Mouse (Mus musculus) midbrain, postnatal 0 days (tissue): ENCODE measurements around the gene Dctn2. TPM values are rescaled to one million over a fixed set of nuclear protein-coding genes. Genes with fewer than 3 reads are reported as not detected.
A peak's percentile ranks its signal among the peaks of the same experiment; 100 is the strongest.

Experiments
- ATAC-seq: fragments of 200-750 bp; cut with Nextera tagmentation; 2 replicates; pipeline ENCODE4 v1.8.0; 2017; ENCODE audit warnings: moderate number of reproducible peaks, mild to moderate bottlenecking, moderate TSS enrichment, moderate library complexity; ENCODE audit not compliant: low FRiP score
- DNase-seq: peaks from one replicate; pipeline ENCODE4 v3.0.0-alpha.2; 2015; ENCODE audit warnings: low spot score
- H3K27ac ChIP-seq: fragments of 300-500 bp; sonication (generic); 2 replicates; pipeline ENCODE4 v1.5.1; 2014; ENCODE audit warnings: low read depth, mild to moderate bottlenecking, low read length, mixed read lengths
- H3K27me3 ChIP-seq: fragments of 300-500 bp; sonication (generic); 2 replicates; pipeline ENCODE4 v1.6.1; 2014; ENCODE audit warnings: low read length, control low read depth, mixed read lengths; ENCODE audit not compliant: insufficient read depth
- H3K36me3 ChIP-seq: fragments of 300-500 bp; sonication (generic); 2 replicates; pipeline ENCODE4 v1.6.1; 2014; ENCODE audit warnings: low read length, control low read depth, mixed read lengths; ENCODE audit not compliant: insufficient read depth
- H3K4me1 ChIP-seq: fragments of 300-500 bp; sonication (generic); 2 replicates; pipeline ENCODE4 v1.6.1; 2014; ENCODE audit warnings: mild to moderate bottlenecking, control low read depth, antibody characterized with exemption, low read length, mixed read lengths; ENCODE audit not compliant: insufficient read depth
- H3K4me2 ChIP-seq: fragments of 300-500 bp; sonication (generic); 2 replicates; pipeline ENCODE4 v1.6.1; 2014; ENCODE audit warnings: low read depth, mild to moderate bottlenecking, low read length, mixed read lengths; ENCODE audit not compliant: poor library complexity, severe bottlenecking
- H3K4me3 ChIP-seq: fragments of 300-500 bp; sonication (generic); 2 replicates; pipeline ENCODE4 v1.5.1; 2014; ENCODE audit warnings: low read depth, mild to moderate bottlenecking, low read length, moderate library complexity
- H3K9ac ChIP-seq: fragments of 300-500 bp; sonication (generic); replicated peaks from 2 replicates; pipeline ENCODE4 v1.6.1; 2014; ENCODE audit warnings: mild to moderate bottlenecking, low read length, moderate library complexity, mixed read lengths; ENCODE audit not compliant: poor library complexity, severe bottlenecking
- H3K9me3 ChIP-seq: fragments of 300-500 bp; sonication (generic); 2 replicates; pipeline ENCODE4 v1.6.1; 2016; ENCODE audit warnings: low read length, control low read depth
- CTCF ChIP-seq: IDR thresholded peaks from 2 replicates; pipeline ENCODE4 v1.5.1; 2016; ENCODE audit warnings: antibody characterized with exemption, mild to moderate bottlenecking
- WGBS: fragments of 180-500 bp; shearing (Covaris S2); extraction: QIAGEN DNeasy Blood & Tissue Kit; methylation state at CpG from one replicate; pipeline ENCODE4 v1.1.7; 2014; 5-methylcytosine and 5-hydroxymethylcytosine counted together
- polyA plus RNA-seq: library from polyadenylated mRNA; unstranded; fragments of >200 nt; fragmentation: Nextera tagmentation; extraction: Ambion mirVana; gene quantifications from 2 replicates; pipeline ENCODE4 v1.2.1, GENCODE M21; 2015
- total RNA-seq: library from RNA; depleted of rRNA; stranded (reverse); fragments of >200 nt; gene quantifications from 2 replicates; pipeline ENCODE4 v1.2.3, GENCODE M21; 2014

Dctn2 gene
- total and polyA plus RNA-seq, 2 experiments from 2014 or later = 274 to 318 TPM

DNA sequence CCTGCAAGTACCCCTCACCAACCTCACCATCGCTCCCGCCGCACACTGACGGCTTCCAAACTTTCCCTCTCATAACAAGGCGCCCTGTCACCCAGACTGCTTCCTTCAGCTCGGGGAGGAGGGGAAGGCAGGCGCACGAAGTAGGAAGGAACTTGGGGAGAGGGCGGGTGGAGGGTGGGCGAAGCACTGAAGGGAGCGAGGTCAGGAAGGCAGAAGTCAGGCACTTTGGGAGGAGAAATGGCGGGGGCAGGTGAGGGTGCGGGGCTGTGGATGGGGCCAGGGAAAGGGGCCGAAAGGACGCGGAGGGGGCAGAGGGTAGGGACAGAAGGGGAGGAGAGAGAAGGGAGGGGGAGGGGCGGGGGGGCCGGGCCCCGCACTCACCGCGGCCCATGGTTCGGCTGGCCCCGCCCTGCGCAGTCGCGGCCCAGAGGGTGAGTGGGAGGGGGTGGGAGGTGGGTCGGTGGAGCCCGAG, 22.2 kb downstream of the Dctn2 start:
- Histone ChIP-seq H3K27ac (peak overlapping the region; percentile 95), H3K4me2 (peak overlapping the region; percentile 80), H3K36me3 (peaks cover 30% of the 10 kb centered on the region), H3K9ac (peak overlapping the region; percentile 84), H3K4me3 (peak overlapping the region; percentile 68), H3K4me1 (peaks cover 17% of the 10 kb centered on the region), H3K9me3 (no peaks in the 10 kb centered on the region), H3K27me3 (no peaks in the 10 kb centered on the region)
- ATAC-seq = peak; percentile 0; the same call in 1 of the 2 replicates
- TF ChIP-seq CTCF = no peak
- peak; percentile 47 for DNase-seq
- under 1% methylated on average over 22 of the region's 28 CpGs for WGBS

DNA sequence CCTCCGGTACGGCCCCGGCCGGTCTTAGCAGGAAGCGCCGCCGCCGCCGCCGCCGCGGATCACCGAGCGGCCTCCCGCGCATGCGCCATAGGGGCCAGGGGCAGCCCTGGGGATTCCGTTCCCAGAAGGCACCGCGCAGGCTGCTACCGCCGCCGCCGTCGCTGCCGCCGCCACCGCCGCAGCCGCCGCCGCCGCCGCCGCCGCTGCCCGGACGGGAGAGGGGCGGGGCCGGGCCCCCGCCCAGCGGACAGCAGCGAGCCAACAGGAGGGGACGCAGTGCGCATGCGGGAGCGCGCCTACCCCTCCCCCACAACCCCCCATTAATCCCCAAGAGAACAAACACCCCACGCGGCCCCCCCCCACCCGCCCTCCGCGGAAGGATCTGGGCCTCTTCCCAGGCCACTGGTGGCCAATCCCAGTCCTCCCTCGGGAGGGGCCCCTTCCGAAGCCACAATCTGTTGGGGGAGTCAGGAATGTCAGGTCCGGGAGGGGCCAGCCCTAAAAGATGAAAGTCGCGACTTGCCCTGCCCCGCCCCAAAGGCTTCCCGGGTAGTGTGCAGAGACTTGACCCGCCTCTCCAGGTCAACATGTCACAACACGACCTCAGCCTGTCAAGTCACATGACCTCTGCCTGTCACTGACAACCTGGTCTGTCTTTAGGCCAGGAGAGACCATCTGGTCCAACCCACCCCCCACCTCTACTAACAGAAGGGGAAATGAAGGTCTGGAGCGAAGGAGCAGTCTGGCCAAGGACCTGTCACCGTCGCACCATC, 22.8 kb downstream of the Dctn2 start, which contains the start of gene Mbd6:
Mbd6 (minus strand) TSS at position 219 of the 773 bp plus-strand sequence.
- DNase-seq = peak; percentile 89
- peak within 1 kb of the TSS; percentile 84 for H3K9ac ChIP-seq
- TF ChIP-seq CTCF = no peak
- no peaks in the 10 kb centered on the region for H3K27me3 ChIP-seq
- ATAC-seq = peak; percentile 28
- peak within 1 kb of the TSS; percentile 95 for H3K27ac ChIP-seq
- H3K9me3 ChIP-seq = no peaks in the 10 kb centered on the region
- peak within 1 kb of the TSS; percentile 80 for H3K4me2 ChIP-seq
- 0% methylated on average over 26 of the region's 65 CpGs for WGBS
- peaks cover 29% of the 10 kb centered on the region for H3K36me3 ChIP-seq
- peak within 1 kb of the TSS; percentile 68 for H3K4me3 ChIP-seq
- H3K4me1 ChIP-seq = peaks cover 17% of the 10 kb centered on the region

DNA sequence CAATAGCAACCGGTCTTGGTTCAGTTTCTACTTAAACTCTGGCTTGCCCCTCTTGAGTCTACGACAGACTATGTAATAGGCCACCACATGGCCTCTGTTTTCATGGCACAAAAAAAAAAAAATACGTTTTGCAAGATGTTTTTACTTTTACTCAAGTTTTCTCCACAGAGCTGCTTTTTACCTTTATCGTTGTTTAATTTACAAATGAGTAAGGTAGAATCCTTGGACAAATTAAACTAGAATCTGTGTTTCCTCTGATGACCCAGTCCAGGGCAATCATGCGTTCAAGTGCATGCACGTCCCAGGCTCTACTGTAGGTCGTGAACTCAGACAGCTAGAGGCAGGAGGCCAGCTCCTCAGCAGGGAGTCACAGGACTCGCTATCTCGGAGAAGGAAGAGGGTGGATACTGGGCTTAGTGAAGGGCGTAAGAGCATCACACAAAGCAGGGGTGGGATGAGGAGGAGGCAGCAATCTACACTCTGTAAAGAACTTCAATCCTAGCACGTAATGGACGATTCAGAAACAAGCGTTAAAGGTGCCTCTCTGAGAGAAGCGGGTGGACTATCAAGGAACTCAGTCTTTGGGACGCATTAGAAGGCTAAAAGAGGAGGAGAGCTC, 23.5 kb downstream of the Dctn2 start:
- peak overlapping the region; percentile 95 for H3K27ac ChIP-seq
- peaks cover 26% of the 10 kb centered on the region for H3K36me3 ChIP-seq
- H3K4me2 ChIP-seq = peak overlapping the region; percentile 80
- peak; percentile 61 for DNase-seq
- no peak for TF ChIP-seq CTCF
- H3K4me3 ChIP-seq = peak overlapping the region; percentile 68
- no peaks in the 10 kb centered on the region for H3K27me3 ChIP-seq
- H3K9me3 ChIP-seq = no peaks in the 10 kb centered on the region
- peak overlapping the region; percentile 84 for H3K9ac ChIP-seq
- no peak for ATAC-seq
- 1% methylated on average over 15 of the region's 15 CpGs for WGBS
- peaks cover 17% of the 10 kb centered on the region for H3K4me1 ChIP-seq

DNA sequence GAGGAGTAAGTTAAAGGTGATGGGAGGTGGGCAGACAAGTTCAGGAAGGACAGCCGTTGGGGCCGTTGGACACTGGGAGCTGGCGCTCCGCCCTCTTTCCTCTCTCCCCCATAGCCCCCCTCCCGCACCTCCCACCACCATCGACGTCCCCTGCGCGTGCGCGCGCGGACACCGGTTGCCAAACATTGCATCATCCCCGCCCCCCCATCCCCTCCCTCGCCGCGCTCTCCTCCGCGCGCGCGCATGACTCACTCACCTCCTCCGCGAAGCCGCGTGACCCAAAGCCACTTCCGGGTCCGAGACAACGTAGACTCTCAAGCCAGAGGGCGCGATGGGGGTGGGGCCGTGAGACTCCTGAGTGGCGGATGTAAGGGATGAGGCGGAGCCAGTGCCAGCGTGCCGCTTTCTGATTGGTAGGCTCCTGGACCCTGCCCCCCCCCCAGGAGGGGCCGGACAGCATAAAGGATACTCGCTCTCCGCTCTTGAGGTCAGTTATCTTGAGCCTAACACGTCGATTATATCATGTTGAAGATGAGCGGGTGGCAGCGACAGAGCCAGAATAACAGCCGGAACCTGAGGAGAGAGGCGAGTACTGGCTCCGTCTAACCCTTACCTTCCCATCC, 24.2 kb downstream of the Dctn2 start:
- peak; percentile 44 for TF ChIP-seq CTCF
- H3K36me3 ChIP-seq = peaks cover 27% of the 10 kb centered on the region
- H3K4me2 ChIP-seq = peak overlapping the region; percentile 80
- peaks cover 17% of the 10 kb centered on the region for H3K4me1 ChIP-seq
- ATAC-seq (peak; percentile 92), DNase-seq (peak; percentile 100)
- H3K4me3 ChIP-seq = peak overlapping the region; percentile 68
- H3K27ac ChIP-seq = peak overlapping the region; percentile 95
- H3K9me3 ChIP-seq = no peaks in the 10 kb centered on the region
- no peaks in the 10 kb centered on the region for H3K27me3 ChIP-seq
- H3K9ac ChIP-seq = peak overlapping the region; percentile 65
- under 1% methylated on average over 31 of the region's 47 CpGs for WGBS

DNA sequence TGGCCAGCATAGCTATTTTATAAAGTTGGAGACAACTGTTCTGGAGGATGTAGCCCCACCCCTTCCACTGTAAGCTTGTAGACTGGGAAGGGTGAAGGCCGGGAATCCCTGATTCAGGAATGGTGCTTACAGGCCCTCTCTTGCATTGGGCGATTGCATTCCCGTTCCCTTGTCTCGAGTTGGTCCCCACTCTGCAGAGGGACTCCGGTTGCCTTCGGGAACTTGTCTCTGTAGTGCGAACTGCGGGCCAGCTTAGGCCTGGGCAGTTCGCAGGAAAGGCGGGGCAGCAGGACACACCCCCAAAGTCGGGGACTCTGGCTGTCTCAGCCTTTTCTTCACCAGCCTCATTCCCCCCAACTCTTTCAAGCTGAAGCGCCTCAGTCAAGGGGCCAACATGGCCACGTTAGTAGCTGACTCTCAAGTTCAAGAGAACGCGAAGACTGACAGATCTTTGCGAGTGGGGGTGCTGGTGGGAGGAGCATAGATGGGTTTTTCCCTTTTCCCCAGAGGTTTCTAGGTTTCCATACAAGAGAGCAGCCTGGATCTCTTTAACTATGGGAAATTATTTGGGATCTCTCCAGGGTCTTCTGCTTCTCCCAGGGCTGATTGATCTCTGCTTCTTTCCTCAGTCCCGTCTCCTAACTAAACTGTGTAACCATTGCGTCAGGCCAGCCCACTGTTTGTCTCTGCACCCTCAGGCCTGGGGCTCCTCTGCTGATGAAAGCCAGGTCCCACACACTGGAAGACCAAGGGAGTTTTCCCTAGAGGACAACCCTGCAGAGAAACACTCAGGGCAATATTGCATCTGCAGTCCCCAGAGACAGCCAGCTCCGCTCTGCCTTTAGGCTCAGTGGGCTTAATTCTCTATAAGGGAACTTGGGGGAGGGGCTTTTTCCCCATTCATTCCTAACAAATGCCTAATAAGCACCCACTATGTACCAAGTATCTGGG, 25.0 kb downstream of the Dctn2 start:
- TF ChIP-seq CTCF = no peak
- peaks cover 26% of the 10 kb centered on the region for H3K36me3 ChIP-seq
- WGBS = 2% methylated on average over 19 of the region's 19 CpGs
- H3K27ac ChIP-seq = peak overlapping the region; percentile 95
- H3K27me3 ChIP-seq = no peaks in the 10 kb centered on the region
- H3K4me2 ChIP-seq = peak overlapping the region; percentile 80
- ATAC-seq (peak; percentile 25), DNase-seq (peak; percentile 53)
- H3K4me3 ChIP-seq = peak overlapping the region; percentile 68
- H3K4me1 ChIP-seq = peaks cover 17% of the 10 kb centered on the region
- H3K9ac ChIP-seq = peak overlapping the region; percentile 65
- H3K9me3 ChIP-seq = no peaks in the 10 kb centered on the region
